In the genomic region with DNA sequence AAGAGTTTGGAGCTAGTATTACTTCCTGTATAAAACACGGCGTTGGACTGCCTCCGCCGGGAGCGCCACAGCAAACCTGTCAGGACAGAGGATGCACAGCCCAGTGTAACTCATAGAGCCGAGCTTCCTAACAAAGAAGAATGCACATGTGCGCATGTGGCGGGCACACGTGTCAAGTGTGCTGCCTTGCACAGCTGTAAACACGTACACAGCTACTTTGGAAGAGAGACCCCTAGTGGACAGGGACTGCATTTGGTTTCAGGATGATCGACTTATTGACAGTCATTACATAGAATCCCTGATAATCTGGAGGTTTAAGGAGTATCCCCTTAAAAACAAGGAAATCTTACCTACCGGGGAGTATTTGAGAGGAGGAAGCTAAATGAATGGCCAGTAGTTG, we compare ENCODE assay signal across 8 mouse cellular contexts. TPM values are rescaled to one million over a fixed set of nuclear protein-coding genes. Genes with fewer than 3 reads are reported as not detected.
A peak's percentile ranks its signal among the peaks of the same experiment; 100 is the strongest.
DNase-seq lines count a peak whose midpoint lies in the region; ATAC-seq and TF ChIP-seq lines count a peak whose summit lies in the region.
"Not testable (repeated sequence)": the region's sequence is repeated elsewhere in the genome, so short reads cannot be mapped to it uniquely, and the experiment has no call there.

No protein-coding gene starts in this region.

- intact Hi-C loops in heart, postnatal 10 days (cut with DNase I), result loop anchor here (1.0 kb wide), 1 partner anchor 32 kb away; no protein-coding TSS in a partner anchor

- not testable (repeated sequence) for H3K4me1 ChIP-seq in ES-E14 (ENCODE audit: control insufficient read depth in 2 of 2, insufficient read depth in 2 of 2, low read length in 2 of 2, poor library complexity in 1 of 2); forebrain, embryonic 11.5 days (replicated peaks; ENCODE audit: control insufficient read depth, insufficient read depth, low read length); liver, adult 2 months (ENCODE audit: control insufficient read depth, insufficient read depth, low read length); midbrain, embryonic 13.5 days (replicated peaks); testis, adult 2 months (ENCODE audit: control insufficient read depth, insufficient read depth, low read length)

- TF ChIP-seq CTCF in liver, adult 2 months (IDR thresholded peaks at IDR 0.05; ENCODE audit: low read depth, low read length), result peak; percentile 39; the same call in 1 of the 2 replicates
- TF ChIP-seq CTCF in testis, adult 2 months (IDR thresholded peaks at IDR 0.05; ENCODE audit: control insufficient read depth, insufficient read depth, insufficient replicate concordance, low read depth, low read length), result peak; percentile 14; the same call in 1 of the 2 replicates

- H3K27ac ChIP-seq in ES-E14 (ENCODE audit: insufficient read depth, low read depth, low read length, poor library complexity, severe bottlenecking); forebrain, embryonic 11.5 days (ENCODE audit: low read depth, low read length); liver, adult 2 months (replicated peaks; ENCODE audit: insufficient read depth, low read depth, low read length); midbrain, embryonic 13.5 days; testis, adult 2 months (ENCODE audit: control insufficient read depth, insufficient read depth, low read depth, low read length): not testable (repeated sequence)

- ATAC-seq in forebrain, embryonic 11.5 days (replicated peaks; ENCODE audit: low FRiP score), result peak; percentile 80
- ATAC-seq in midbrain, embryonic 13.5 days, result peak; percentile 81

- H3K79me2 ChIP-seq in liver, adult 2 months (ENCODE audit: control insufficient read depth, insufficient read depth, low read length), result not testable (repeated sequence)

- not testable (repeated sequence) for H3K9me3 ChIP-seq in ES-E14 (ENCODE audit: control insufficient read depth, insufficient read depth, low read depth, low read length); forebrain, embryonic 11.5 days (ENCODE audit: control insufficient read depth, low read length); midbrain, embryonic 13.5 days

- H3K4me2 ChIP-seq in forebrain, embryonic 11.5 days (ENCODE audit: low read depth, low read length, severe bottlenecking); midbrain, embryonic 13.5 days (replicated peaks): not testable (repeated sequence)

- not testable (repeated sequence) for H3K4me3 ChIP-seq in ES-E14 (ENCODE audit: insufficient read depth in 1 of 2, low read depth in 1 of 2, low read length in 2 of 2, poor library complexity in 1 of 2, severe bottlenecking in 1 of 2); forebrain, embryonic 11.5 days (ENCODE audit: low read depth, low read length); liver, adult 2 months (ENCODE audit: insufficient read depth, low read depth, low read length); midbrain, embryonic 13.5 days (replicated peaks); testis, adult 2 months (ENCODE audit: control insufficient read depth, low read depth, low read length)

- in situ Hi-C loops in ES-E14 (cut with MboI; ENCODE audit: low sequenced_read_pairs in 2 of 2, unreplicated experiment in 2 of 2), result not testable (repeated sequence)

- peak; percentile 53 for DNase-seq in ES-E14 (ENCODE audit: low read depth, low spot score)
- DNase-seq in c-Kit-positive CD71-positive TER-119-positive erythroid progenitor cells, embryonic 14.5 days (ENCODE audit: low spot score), result peak; percentile 30
- peak; percentile 42 for DNase-seq in forebrain, embryonic 11.5 days (ENCODE audit: low spot score)
- peak; percentile 35 to 56 for DNase-seq in heart, postnatal 10 days
- DNase-seq in kidney, adult 18-20 months, result peak; percentile 21
- peak; percentile 27 for DNase-seq in liver, adult 2 months (ENCODE audit: extremely low read depth, low read depth, low spot score)

- H3K36me3 ChIP-seq in ES-E14 (ENCODE audit: control insufficient read depth, insufficient read depth, low read length, poor library complexity, severe bottlenecking), result peaks cover 53% of the 10 kb centered on the region
- H3K36me3 ChIP-seq in forebrain, embryonic 11.5 days (ENCODE audit: control insufficient read depth, insufficient read depth, low read length), result peaks cover 17% of the 10 kb centered on the region
- H3K36me3 ChIP-seq in liver, adult 2 months (ENCODE audit: control insufficient read depth, insufficient read depth, low read length); testis, adult 2 months (ENCODE audit: control insufficient read depth, insufficient read depth, low read length): not testable (repeated sequence)
- peaks cover 56% of the 10 kb centered on the region for H3K36me3 ChIP-seq in midbrain, embryonic 13.5 days

- WGBS in forebrain, embryonic 11.5 days, result 71% methylated on average over 7 of the region's 12 CpGs
- WGBS in liver, adult 2 months, result 53% methylated on average over 6 of the region's 12 CpGs
- 57% methylated on average over 8 of the region's 12 CpGs for WGBS in midbrain, embryonic 13.5 days

- not testable (repeated sequence) for TF ChIP-seq POLR2A in liver, adult 2 months (IDR thresholded peaks at IDR 0.05; ENCODE audit: extremely low read depth, insufficient read depth, low read length); testis, adult 2 months (IDR thresholded peaks at IDR 0.05; ENCODE audit: control insufficient read depth, low read depth, low read length)

- H3K27me3 ChIP-seq in forebrain, embryonic 11.5 days (ENCODE audit: control insufficient read depth, insufficient read depth, low read length); liver, adult 2 months (ENCODE audit: control insufficient read depth, insufficient read depth, low read length); midbrain, embryonic 13.5 days; testis, adult 2 months (ENCODE audit: control insufficient read depth, insufficient read depth, low read length): not testable (repeated sequence)

- not testable (repeated sequence) for H3K9ac ChIP-seq in ES-E14 (ENCODE audit: insufficient read depth, low read depth, low read length, poor library complexity, severe bottlenecking); forebrain, embryonic 11.5 days (ENCODE audit: low read length); liver, adult 2 months (ENCODE audit: low read depth, low read length); midbrain, embryonic 13.5 days (replicated peaks)

RNA-seq across cellular contexts. Expression of a gene that starts 15.3 kb away (rescaled TPM):
- total RNA-seq in ES-E14 (2012; rRNA removed), result 13.8 and 15.6 TPM in 2 replicates
- 46.5 and 46.9 TPM in 2 replicates for polyA plus RNA-seq in forebrain, embryonic 11.5 days (2014; fragmentation: Nextera tagmentation; extraction: Ambion mirVana)
- 1 to 10 TPM; 6.8 to 7.0 TPM for total RNA-seq in heart, postnatal 10 days (2021)
- total RNA-seq in liver, adult 2 months (2014; rRNA removed), result 0.34 and 0.46 TPM in 2 replicates
- 0.04 and 0.13 TPM in 2 replicates for polyA plus RNA-seq in liver, adult 2 months (2012; rRNA removed)
- 14.0 and 14.8 TPM in 2 replicates for polyA plus RNA-seq in midbrain, embryonic 13.5 days (2015; fragmentation: Nextera tagmentation; extraction: Ambion mirVana)
- 1.3 and 1.7 TPM in 2 replicates for polyA plus RNA-seq in testis, adult 2 months (2012; rRNA removed)
